Mouse (Mus musculus) heart, adult 2 months (tissue): ENCODE measurements around the gene Cdc34. TPM values are rescaled to one million over a fixed set of nuclear protein-coding genes. Genes with fewer than 3 reads are reported as not detected.

Experiments
- DNase-seq, 2 experiments: peaks; one replicate each; pipeline ENCODE4 v3.0.0; 2021
- H3K27ac ChIP-seq: fragments of 200-600 bp; 2 replicates; pipeline ENCODE4 v1.8.1; 2022
- H3K27me3 ChIP-seq: fragments of 200-500 bp; 2 replicates; pipeline ENCODE4 v1.6.1; 2012; ENCODE audit warnings: mild to moderate bottlenecking, low read length, inconsistent platforms, mixed read lengths; ENCODE audit not compliant: control insufficient read depth, insufficient read depth
- H3K36me3 ChIP-seq: fragments of 200-500 bp; 2 replicates; pipeline ENCODE4 v1.6.1; 2012; ENCODE audit warnings: low read length, inconsistent platforms; ENCODE audit not compliant: control insufficient read depth, insufficient read depth
- H3K4me1 ChIP-seq: fragments of 200-500 bp; 2 replicates; pipeline ENCODE4 v1.6.1; 2011; ENCODE audit warnings: low read length; ENCODE audit not compliant: control insufficient read depth, insufficient read depth
- H3K4me3 ChIP-seq: fragments of 200-600 bp; 2 replicates; pipeline ENCODE4 v1.8.1; 2022
- H3K79me2 ChIP-seq: fragments of 200-500 bp; replicated peaks from 2 replicates; pipeline ENCODE4 v1.6.1; 2012; ENCODE audit warnings: mild to moderate bottlenecking, inconsistent platforms, low read length, moderate library complexity, mixed read lengths; ENCODE audit not compliant: control insufficient read depth, insufficient read depth
- H3K9ac ChIP-seq: fragments of 200-500 bp; 2 replicates; pipeline ENCODE4 v1.6.1; 2012; ENCODE audit warnings: low read depth, mild to moderate bottlenecking, control low read depth, inconsistent platforms, low read length, mixed read lengths
- CTCF ChIP-seq: fragments of 200-600 bp; IDR thresholded peaks from 2 replicates; pipeline ENCODE4 v1.8.1; 2022; ENCODE audit warnings: antibody characterized with exemption, mild to moderate bottlenecking, moderate library complexity
- EP300 ChIP-seq: fragments of 200-500 bp; IDR thresholded peaks from 2 replicates; pipeline ENCODE4 v1.6.1; 2011; ENCODE audit warnings: low read depth, low read length, control low read depth; ENCODE audit not compliant: insufficient read depth
- POLR2A ChIP-seq: fragments of 200-500 bp; IDR thresholded peaks from 2 replicates; pipeline ENCODE4 v1.6.1; 2011; ENCODE audit warnings: mild to moderate bottlenecking, low read depth, low read length, control low read depth; ENCODE audit not compliant: insufficient read depth
- WGBS: fragments of 180-500 bp; shearing (Covaris S2); methylation state at CpG from one replicate; pipeline ENCODE4 v1.1.7; 2018; 5-methylcytosine and 5-hydroxymethylcytosine counted together
- intact Hi-C: fragments of 180-260 bp; cut with DNase I; formaldehyde crosslinking; loops from one replicate; pipeline ENCODE4 v1.15.1; 2025
- polyA plus RNA-seq: library from polyadenylated mRNA; depleted of rRNA; stranded (reverse); fragments of >200 nt; gene quantifications from 2 replicates; pipeline ENCODE4 v1.2.3, GENCODE M21; 2012
- total RNA-seq, 2 experiments: library from RNA; stranded (reverse); gene quantifications; 2 replicates each; pipeline ENCODE4 v1.2.3; 2021

Cdc34 gene
- total and polyA plus RNA-seq, 3 experiments: 196 to 352 (median 216) TPM

DNA sequence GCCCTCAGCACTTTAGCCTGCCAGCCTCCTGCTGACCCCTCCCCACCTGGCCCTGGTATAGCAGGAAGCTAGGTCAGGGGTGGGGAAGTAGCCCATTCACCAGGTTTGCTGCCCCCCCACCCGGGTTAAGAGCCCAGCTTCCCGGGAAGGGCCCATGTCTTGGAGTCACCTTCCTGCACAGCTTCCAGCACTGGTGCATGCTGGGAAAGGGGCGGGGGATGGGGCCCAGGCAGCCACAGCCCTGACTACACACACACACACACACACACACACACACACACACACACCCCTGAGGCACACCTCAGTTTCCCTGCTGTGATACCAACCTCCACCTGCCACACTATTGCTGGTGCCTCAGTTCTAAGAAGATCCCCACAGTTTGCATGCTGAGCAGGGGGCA is 20.1 kb upstream of the Cdc34 start:
- intact Hi-C loops: loop anchor here (10.0 kb wide), 1 partner anchor 907 kb away; the partner anchor contains the start of gene Ccdc105

GRCm38 (mm10) chr10:79664131-79664665 is 17.8 kb upstream of the Cdc34 start, which contains the start of gene Madcam1:
TSS of gene Madcam1 (plus strand) at chr10:79664559.
- Histone ChIP-seq H3K9ac (no peak within 1 kb of the TSS), H3K4me3 (no peak within 1 kb of the TSS), H3K27me3 (no peaks in the 10 kb centered on the region), H3K27ac (no peak within 1 kb of the TSS), H3K36me3 (no peaks in the 10 kb centered on the region), H3K79me2 (no peaks in the 10 kb centered on the region), H3K4me1 (no peaks in the 10 kb centered on the region)
- TF ChIP-seq EP300 (no peak), CTCF (peak; percentile 95)
- DNase-seq: peak; percentile 60 to 75
- intact Hi-C loops: loop anchor here (10.0 kb wide), 1 partner anchor 909 kb away; the partner anchor contains the start of gene Ccdc105
- 14% methylated on average over 13 of the region's 13 CpGs for WGBS

More for the DNA sequence above, 20.1 kb upstream of the Cdc34 start:
- no peak overlapping the region for H3K9ac ChIP-seq
- TF ChIP-seq CTCF (no peak), POLR2A (no peak), EP300 (no peak)
- H3K4me3 ChIP-seq: no peak overlapping the region
- no peaks in the 10 kb centered on the region for H3K4me1 ChIP-seq
- no peak for DNase-seq
- no peaks in the 10 kb centered on the region for H3K79me2 ChIP-seq
- no peaks in the 10 kb centered on the region for H3K27me3 ChIP-seq
- WGBS: 41% methylated on average over 3 of the region's 3 CpGs
- no peaks in the 10 kb centered on the region for H3K36me3 ChIP-seq
- H3K27ac ChIP-seq: no peak overlapping the region

GRCm38 (mm10) chr10:79665051-79665450 is 16.9 kb upstream of the Cdc34 start:
- Histone ChIP-seq H3K79me2 (no peaks in the 10 kb centered on the region), H3K27ac (no peak overlapping the region), H3K4me3 (no peak overlapping the region), H3K4me1 (peaks cover under 1% of the 10 kb centered on the region; the same call in 1 of the 2 replicates), H3K9ac (no peak overlapping the region), H3K27me3 (no peaks in the 10 kb centered on the region), H3K36me3 (no peaks in the 10 kb centered on the region)
- no peak for DNase-seq
- intact Hi-C loops: loop anchor here (10.0 kb wide), 1 partner anchor 910 kb away; the partner anchor contains the start of gene Ccdc105
- WGBS: 83% methylated on average over 8 of the region's 8 CpGs
- TF ChIP-seq POLR2A (no peak), EP300 (no peak), CTCF (no peak)

- H3K4me1 ChIP-seq: peaks cover 5% of the 10 kb centered on the region; the same call in 1 of the 2 replicates
- H3K79me2 ChIP-seq: no peaks in the 10 kb centered on the region
- no peaks in the 10 kb centered on the region for H3K36me3 ChIP-seq
- TF ChIP-seq CTCF: no peak
- no peak for TF ChIP-seq POLR2A
- TF ChIP-seq EP300: no peak
- H3K4me3 ChIP-seq: no peak overlapping the region
- no peak overlapping the region for H3K27ac ChIP-seq
- no peaks in the 10 kb centered on the region for H3K27me3 ChIP-seq
- intact Hi-C loops: loop anchor here (10.0 kb wide), 1 partner anchor 912 kb away; the partner anchor contains the start of gene Ccdc105
- WGBS: 66% methylated on average over 9 of the region's 9 CpGs
- DNase-seq: no peak
- no peak overlapping the region for H3K9ac ChIP-seq
Measured at GRCm38 (mm10) chr10:79666493-79666892, 15.5 kb upstream of the Cdc34 start.

DNA sequence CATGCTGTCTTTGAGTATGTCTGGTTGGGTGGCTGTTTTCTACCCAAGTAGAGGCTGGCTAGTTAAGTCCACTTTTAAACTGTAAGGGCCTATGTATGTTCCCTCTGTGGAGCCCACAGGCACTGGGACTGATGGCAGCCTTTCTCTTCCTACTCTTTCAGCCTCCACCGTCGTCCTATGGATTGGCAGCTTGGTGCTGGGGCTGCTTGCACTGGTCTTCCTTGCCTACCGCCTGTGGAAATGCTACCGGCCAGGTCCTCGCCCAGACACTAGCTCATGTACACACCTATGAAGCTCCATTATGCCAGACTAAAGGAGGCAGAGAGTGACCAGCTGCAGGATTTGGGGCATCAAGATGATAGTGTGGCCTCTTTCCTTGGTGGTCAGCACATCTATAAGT is 13.9 kb upstream of the Cdc34 start:
- Histone ChIP-seq H3K36me3 (no peaks in the 10 kb centered on the region), H3K79me2 (no peaks in the 10 kb centered on the region), H3K27me3 (no peaks in the 10 kb centered on the region), H3K4me1 (peaks cover 5% of the 10 kb centered on the region; the same call in 1 of the 2 replicates), H3K9ac (no peak overlapping the region), H3K27ac (no peak overlapping the region), H3K4me3 (no peak overlapping the region)
- 77% methylated on average over 5 of the region's 5 CpGs for WGBS
- intact Hi-C loops: loop anchor here (2.0 to 10.0 kb wide), 2 partner anchors 73 to 913 kb away; partner anchors contain the start of gene Ccdc105
- DNase-seq: no peak
- no peak for TF ChIP-seq POLR2A
- no peak for TF ChIP-seq CTCF
- TF ChIP-seq EP300: no peak
